ENCODE assay signal across 14 mouse cellular contexts in the genomic region with DNA sequence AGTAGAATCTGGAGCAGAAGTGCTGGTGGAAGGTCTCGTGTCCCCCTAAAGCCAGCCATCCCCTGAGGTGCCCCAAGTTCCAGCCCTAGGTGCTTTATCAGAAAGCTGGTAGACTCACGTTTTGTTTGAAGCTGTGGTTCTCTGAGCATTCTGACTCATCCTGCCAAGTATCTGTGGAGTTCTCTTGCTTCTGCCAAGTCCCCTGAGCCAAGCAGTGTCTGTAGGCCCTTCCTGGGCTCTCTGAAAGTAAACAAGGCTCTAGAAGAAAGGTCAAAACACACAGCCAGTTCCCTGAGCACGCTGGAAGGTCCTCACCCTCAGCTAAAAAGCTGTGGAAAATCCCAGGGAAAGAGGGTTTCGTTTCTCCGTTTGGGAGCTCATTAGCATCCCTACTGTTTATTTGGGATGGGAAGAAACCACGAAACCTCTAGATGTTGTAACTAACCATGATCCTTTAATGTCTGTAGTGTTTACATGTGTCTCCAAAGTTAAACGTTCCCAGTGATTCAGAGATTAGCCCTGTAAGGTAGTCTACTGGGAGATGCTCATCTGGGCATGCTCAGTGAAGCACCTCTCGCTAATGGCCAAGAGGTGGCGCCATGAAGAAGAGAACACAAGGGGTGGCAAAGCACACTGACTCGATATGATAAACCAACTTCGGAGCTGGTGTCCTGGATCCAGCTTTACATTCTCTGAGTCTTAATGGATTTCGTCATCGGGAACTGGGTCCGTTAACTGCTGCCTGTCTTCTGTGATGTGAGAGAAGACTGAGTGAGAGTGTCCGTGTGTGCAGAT. TPM values are rescaled to one million over a fixed set of nuclear protein-coding genes. Genes with fewer than 3 reads are reported as not detected.
DNase-seq lines count a peak whose midpoint lies in the region; ATAC-seq and TF ChIP-seq lines count a peak whose summit lies in the region.
"Had no signal": no experiment of that assay in that cellular context is flagged by ENCODE, and none has a peak within 500 bp of the region (broad histone marks: within the 10 kb centered on the region; RNA-seq: fewer than 3 reads in every experiment).

No protein-coding gene starts in this region.

- TF ChIP-seq POLR2A in testis, adult 2 months (IDR thresholded peaks at IDR 0.05; ENCODE audit: control insufficient read depth, low read depth, low read length) = no peak

- H3K36me3 ChIP-seq in intestine, postnatal 0 days (ENCODE audit: control insufficient read depth, insufficient read depth) = no peaks in the 10 kb centered on the region
- no peaks in the 10 kb centered on the region for H3K36me3 ChIP-seq in intestine, embryonic 15.5 days
- no peaks in the 10 kb centered on the region for H3K36me3 ChIP-seq in testis, adult 2 months (ENCODE audit: control insufficient read depth, insufficient read depth, low read length)
- H3K36me3 ChIP-seq: neural tube, embryonic 15.5 days had no signal

- WGBS in intestine, postnatal 0 days = 58% methylated on average over 15 of the region's 15 CpGs
- WGBS in intestine, embryonic 15.5 days = 62% methylated on average over 15 of the region's 15 CpGs

- ATAC-seq in intestine, postnatal 0 days = no peak
- ATAC-seq in intestine, embryonic 15.5 days = no peak
- ATAC-seq: inflammation-experienced regulatory T-cells, adult 6 months had no signal

- no peak overlapping the region for H3K27ac ChIP-seq in intestine, postnatal 0 days (ENCODE audit: low read depth, low read length)
- no peak overlapping the region for H3K27ac ChIP-seq in intestine, embryonic 15.5 days
- no peak overlapping the region for H3K27ac ChIP-seq in testis, adult 2 months (ENCODE audit: control insufficient read depth, insufficient read depth, low read depth, low read length)
- H3K27ac ChIP-seq: neural tube, embryonic 15.5 days had no signal

- no peak overlapping the region for H3K9ac ChIP-seq in intestine, postnatal 0 days (ENCODE audit: low read depth, low read length)
- no peak overlapping the region for H3K9ac ChIP-seq in intestine, embryonic 15.5 days
- H3K9ac ChIP-seq: neural tube, embryonic 15.5 days had no signal

- TF ChIP-seq CTCF in intestine, postnatal 0 days (IDR thresholded peaks at IDR 0.05; ENCODE audit: low read depth) = peak; percentile 56
- peak; percentile 49; the same call in 1 of the 2 replicates for TF ChIP-seq CTCF in testis, adult 2 months (IDR thresholded peaks at IDR 0.05; ENCODE audit: control insufficient read depth, insufficient read depth, insufficient replicate concordance, low read depth, low read length)

- H3K4me1 ChIP-seq in intestine, postnatal 0 days (replicated peaks; ENCODE audit: control insufficient read depth, insufficient read depth, low read length) = no peaks in the 10 kb centered on the region
- no peaks in the 10 kb centered on the region for H3K4me1 ChIP-seq in intestine, embryonic 15.5 days (replicated peaks)
- H3K4me1 ChIP-seq in testis, adult 2 months (ENCODE audit: control insufficient read depth, insufficient read depth, low read length) = peaks cover 4% of the 10 kb centered on the region
- H3K4me1 ChIP-seq: megakaryocyte, embryonic 14.5 days; neural tube, embryonic 15.5 days had no signal

- H3K27me3 ChIP-seq in intestine, postnatal 0 days (replicated peaks; ENCODE audit: control insufficient read depth, insufficient read depth, low read length) = no peaks in the 10 kb centered on the region
- no peaks in the 10 kb centered on the region for H3K27me3 ChIP-seq in intestine, embryonic 15.5 days (replicated peaks)
- no peaks in the 10 kb centered on the region for H3K27me3 ChIP-seq in testis, adult 2 months (ENCODE audit: control insufficient read depth, insufficient read depth, low read length)
- H3K27me3 ChIP-seq: neural tube, embryonic 15.5 days had no signal

- no peak overlapping the region for H3K4me3 ChIP-seq in intestine, postnatal 0 days (ENCODE audit: low read depth, low read length)
- H3K4me3 ChIP-seq in intestine, embryonic 15.5 days (replicated peaks) = no peak overlapping the region
- no peak overlapping the region for H3K4me3 ChIP-seq in testis, adult 2 months (ENCODE audit: control insufficient read depth, low read depth, low read length)
- H3K4me3 ChIP-seq: megakaryocyte, embryonic 14.5 days; neural tube, embryonic 15.5 days had no signal

- no peak overlapping the region for H3K4me2 ChIP-seq in intestine, postnatal 0 days (replicated peaks; ENCODE audit: low read depth)
- no peak overlapping the region for H3K4me2 ChIP-seq in intestine, embryonic 15.5 days (replicated peaks)
- H3K4me2 ChIP-seq: neural tube, embryonic 15.5 days had no signal

- DNase-seq in adrenal gland, adult 2 months = peak; percentile 8
- no peak for DNase-seq in adrenal gland, postnatal 4 days (ENCODE audit: low spot score in 2 of 2)
- DNase-seq in testis, postnatal 14 days (ENCODE audit: low spot score) = no peak
- peak; percentile 26 for DNase-seq in skeletal muscle tissue, adult 2 months (ENCODE audit: low read depth, low spot score)
- DNase-seq in thymus, postnatal 36 days = no peak

- no peaks in the 10 kb centered on the region for H3K9me3 ChIP-seq in intestine, postnatal 0 days (ENCODE audit: control insufficient read depth)
- no peaks in the 10 kb centered on the region for H3K9me3 ChIP-seq in intestine, embryonic 15.5 days
- H3K9me3 ChIP-seq: megakaryocyte, embryonic 14.5 days; neural tube, embryonic 15.5 days had no signal

RNA-seq across cellular contexts. Expression of a gene that starts 13.4 kb away (rescaled TPM):
- under 1 TPM in 1 of 2 experiments, not detected in 1; 0.55 TPM for total RNA-seq in adrenal gland, adult 2 months (2021)
- 0.02 TPM in 1 of 2 replicates, not detected in the other for polyA plus RNA-seq in adrenal gland, adult 2 months (2012; rRNA removed)
- under 1 TPM in 1 of 2 experiments, not detected in 1; 0.06 TPM for total RNA-seq in adrenal gland, postnatal 4 days (2021)
- polyA plus RNA-seq in intestine, postnatal 0 days (2015; fragmentation: Nextera tagmentation; extraction: Ambion mirVana) = 2.8 and 2.9 TPM in 2 replicates
- polyA plus RNA-seq in intestine, embryonic 15.5 days (2015; fragmentation: Nextera tagmentation; extraction: Ambion mirVana) = 4.0 and 4.2 TPM in 2 replicates
- 0.16 and 0.73 TPM in 2 replicates for polyA plus RNA-seq in testis, adult 2 months (2012; rRNA removed)
- polyA plus RNA-seq: embryonic facial prominence, embryonic 11.5 days; inflammation-experienced regulatory T-cells, adult 6 months; neural tube, embryonic 15.5 days had no signal

RNA-seq across cellular contexts. Expression of a gene that starts 16.8 kb away (rescaled TPM):
- total RNA-seq in adrenal gland, adult 2 months (2021) = not detected
- polyA plus RNA-seq in adrenal gland, adult 2 months (2012; rRNA removed) = not detected in 2 replicates
- total RNA-seq in adrenal gland, postnatal 4 days (2021) = not detected
- 0.23 TPM in 1 of 2 replicates, not detected in the other for polyA plus RNA-seq in intestine, postnatal 0 days (2015; fragmentation: Nextera tagmentation; extraction: Ambion mirVana)
- polyA plus RNA-seq in intestine, embryonic 15.5 days (2015; fragmentation: Nextera tagmentation; extraction: Ambion mirVana) = 0.24 TPM in 1 of 2 replicates, not detected in the other
- polyA plus RNA-seq in testis, adult 2 months (2012; rRNA removed) = not detected in 2 replicates
- total RNA-seq: adrenal gland, postnatal 36 days; left cerebral cortex, postnatal 14 days had no signal
- polyA plus RNA-seq: embryonic facial prominence, embryonic 11.5 days; inflammation-experienced regulatory T-cells, adult 6 months; neural tube, embryonic 15.5 days had no signal

RNA-seq across cellular contexts. Expression of a gene that starts 40.4 kb away (rescaled TPM):
- not detected for total RNA-seq in adrenal gland, adult 2 months (2021)
- polyA plus RNA-seq in adrenal gland, adult 2 months (2012; rRNA removed) = not detected in 2 replicates
- 1 to 10 TPM; 3.1 to 7.8 TPM for total RNA-seq in adrenal gland, postnatal 4 days (2021)
- not detected in 2 replicates for polyA plus RNA-seq in intestine, postnatal 0 days (2015; fragmentation: Nextera tagmentation; extraction: Ambion mirVana)
- 0.16 TPM in 1 of 2 replicates, not detected in the other for polyA plus RNA-seq in intestine, embryonic 15.5 days (2015; fragmentation: Nextera tagmentation; extraction: Ambion mirVana)
- not detected in 2 replicates for polyA plus RNA-seq in testis, adult 2 months (2012; rRNA removed)
- total RNA-seq: adrenal gland, postnatal 36 days had no signal
- polyA plus RNA-seq: embryonic facial prominence, embryonic 11.5 days; inflammation-experienced regulatory T-cells, adult 6 months had no signal

Comparison
In these comparisons a context has a peak if more than half of its experiments do, and no peak if none do; other contexts are left out.
1. DNase-seq: peak in adrenal gland, adult 2 months (single experiment) and skeletal muscle tissue, adult 2 months (single experiment); none in adrenal gland, postnatal 4 days (0 of 2), testis, postnatal 14 days (single experiment) and thymus, postnatal 36 days (0 of 2).